ENCODE assay signal across 10 mouse cellular contexts in genomic region chr13:70096430-70097301, GRCm38 (mm10).
DNase-seq lines count a peak whose midpoint lies in the region; ATAC-seq and TF ChIP-seq lines count a peak whose summit lies in the region.
"Had no signal": no experiment of that assay in that cellular context is flagged by ENCODE, and none has a peak within 500 bp of the region (broad histone marks: within the 10 kb centered on the region; RNA-seq: fewer than 3 reads in every experiment).

No protein-coding gene starts in this region.

- H3K9me3 ChIP-seq in forebrain, postnatal 0 days (ENCODE audit: low read length), result no peaks in the 10 kb centered on the region
- H3K9me3 ChIP-seq in neural tube, embryonic 11.5 days (ENCODE audit: control insufficient read depth, low read length), result no peaks in the 10 kb centered on the region
- H3K9me3 ChIP-seq: heart, embryonic 15.5 days had no signal

- TF ChIP-seq POLR2A in cerebellum, adult 2 months (IDR thresholded peaks at IDR 0.05; ENCODE audit: borderline replicate concordance, insufficient read depth, low read length), result no peak

- peak in 1 of 2 experiments; percentile 2 for DNase-seq in cerebellum, adult 2 months
- no peak for DNase-seq in cerebellum, adult 8-10 months
- peak; percentile 56 for DNase-seq in left cerebral cortex, postnatal 4 days
- no peak for DNase-seq in left cerebral cortex, postnatal 25 days (ENCODE audit: low spot score in 2 of 2)
- peak; percentile 38 for DNase-seq in forebrain, postnatal 0 days
- DNase-seq in neural tube, embryonic 11.5 days (ENCODE audit: low spot score), result peak; percentile 43
- DNase-seq in adrenal gland, adult 18-20 months (ENCODE audit: low spot score in 2 of 2), result no peak
- no peak for DNase-seq in thymus, adult 18-20 months
- DNase-seq: lung, adult 2 months had no signal

- no peak overlapping the region for H3K9ac ChIP-seq in forebrain, postnatal 0 days
- no peak overlapping the region for H3K9ac ChIP-seq in neural tube, embryonic 11.5 days (ENCODE audit: low read length)
- H3K9ac ChIP-seq: heart, embryonic 15.5 days had no signal

- intact Hi-C loops in left cerebral cortex, postnatal 4 days (cut with DNase I), result no loop called here
- intact Hi-C loops in left cerebral cortex, postnatal 25 days (cut with DNase I), result no loop called here

- H3K4me1 ChIP-seq in cerebellum, adult 2 months (ENCODE audit: control insufficient read depth, insufficient read depth, low read length), result no peaks in the 10 kb centered on the region
- peaks cover 3% of the 10 kb centered on the region; the same call in 1 of the 2 replicates for H3K4me1 ChIP-seq in forebrain, postnatal 0 days (ENCODE audit: insufficient read depth)
- H3K4me1 ChIP-seq in neural tube, embryonic 11.5 days (ENCODE audit: control insufficient read depth, insufficient read depth, low read length), result peaks cover 5% of the 10 kb centered on the region; the same call in 1 of the 2 replicates
- H3K4me1 ChIP-seq: heart, embryonic 15.5 days had no signal

- H3K4me3 ChIP-seq in cerebellum, adult 2 months (replicated peaks; ENCODE audit: insufficient read depth, low read depth, low read length), result no peak overlapping the region
- H3K4me3 ChIP-seq in forebrain, postnatal 0 days (ENCODE audit: low read depth, low read length), result no peak overlapping the region
- H3K4me3 ChIP-seq in neural tube, embryonic 11.5 days (ENCODE audit: low read depth, low read length), result no peak overlapping the region
- H3K4me3 ChIP-seq: heart, embryonic 15.5 days had no signal

- no peaks in the 10 kb centered on the region for H3K36me3 ChIP-seq in forebrain, postnatal 0 days (ENCODE audit: insufficient read depth)
- no peaks in the 10 kb centered on the region for H3K36me3 ChIP-seq in neural tube, embryonic 11.5 days (ENCODE audit: control insufficient read depth, insufficient read depth, low read length)
- H3K36me3 ChIP-seq: heart, embryonic 15.5 days had no signal

- TF ChIP-seq CTCF in cerebellum, adult 2 months (IDR thresholded peaks at IDR 0.05; ENCODE audit: borderline replicate concordance, insufficient read depth, low read depth, low read length), result 0 out of 2 replicates have a peak, but pooled peaks have one; percentile 20
- peak; percentile 53 for TF ChIP-seq CTCF in forebrain, postnatal 0 days (IDR thresholded peaks at IDR 0.05; ENCODE audit: low read depth)

- peak; percentile 67 for ATAC-seq in forebrain, postnatal 0 days
- peak; percentile 81 for ATAC-seq in neural tube, embryonic 11.5 days (ENCODE audit: insufficient read depth, low FRiP score, low TSS enrichment)

- no peak overlapping the region for H3K27ac ChIP-seq in cerebellum, adult 2 months (ENCODE audit: insufficient read depth, low read length)
- peak overlapping the region; percentile 17; the same call in 1 of the 2 replicates for H3K27ac ChIP-seq in forebrain, postnatal 0 days (ENCODE audit: low read depth, low read length)
- no peak overlapping the region for H3K27ac ChIP-seq in neural tube, embryonic 11.5 days (ENCODE audit: low read depth, low read length)
- H3K27ac ChIP-seq: heart, embryonic 15.5 days had no signal

- H3K4me2 ChIP-seq in forebrain, postnatal 0 days (ENCODE audit: low read depth), result no peak overlapping the region
- H3K4me2 ChIP-seq in neural tube, embryonic 11.5 days (ENCODE audit: low read depth), result no peak overlapping the region
- H3K4me2 ChIP-seq: heart, embryonic 15.5 days had no signal

- 53% methylated on average over 7 of the region's 7 CpGs for WGBS in cerebellum, adult 2 months
- whole genome bisulfite sequencing in forebrain, postnatal 0 days, result 33% methylated on average over 7 of the region's 7 CpGs
- 50% methylated on average over 7 of the region's 7 CpGs for WGBS in neural tube, embryonic 11.5 days

- no peaks in the 10 kb centered on the region for H3K27me3 ChIP-seq in cerebellum, adult 2 months (ENCODE audit: control insufficient read depth, insufficient read depth, low read length)
- H3K27me3 ChIP-seq in forebrain, postnatal 0 days (ENCODE audit: insufficient read depth, low read length), result no peaks in the 10 kb centered on the region
- no peaks in the 10 kb centered on the region for H3K27me3 ChIP-seq in neural tube, embryonic 11.5 days (ENCODE audit: control insufficient read depth, insufficient read depth, low read length)
- H3K27me3 ChIP-seq: heart, embryonic 15.5 days had no signal

Comparison
In these comparisons a context has a peak if more than half of its experiments do, and no peak if none do; other contexts are left out.
1. DNase-seq: peak in left cerebral cortex, postnatal 4 days (single experiment), forebrain, postnatal 0 days (single experiment) and neural tube, embryonic 11.5 days (single experiment); none in cerebellum, adult 8-10 months (single experiment), left cerebral cortex, postnatal 25 days (0 of 2), adrenal gland, adult 18-20 months (0 of 2) and thymus, adult 18-20 months (0 of 2).